Mouse (Mus musculus) layer of hippocampus, postnatal 14 days (tissue): ENCODE measurements at regions not wholly inside any gene's neighbourhood (a gene's known extent, or its start where the extent isn't known, plus 50 kb on each side); places are given as distances from the start of the nearest gene placed in this dataset.
"Not testable (repeated sequence)": the region's sequence is repeated elsewhere in the genome, so short reads cannot be mapped to it uniquely, and the experiment has no call there.

Experiments
- DNase-seq, 2 experiments: peaks; one replicate each; pipeline ENCODE4 v3.0.0; 2021 to 2022; ENCODE audit warnings: low spot score in 2 of 2, mixed read lengths in 1 of 2

- DNase-seq, result no peak
Observed at GRCm38 (mm10) chr17:55036142-55036541, 409.0 kb upstream of the St6gal2 start.

GRCm38 (mm10) chr17:55040216-55040615, 405.0 kb upstream of the St6gal2 start:
- not testable (repeated sequence) for DNase-seq

- no peak for DNase-seq
Observed at GRCm38 (mm10) chr17:55068420-55068819, 376.8 kb upstream of the St6gal2 start.

GRCm38 (mm10) chr17:55083357-55084099, 361.7 kb upstream of the St6gal2 start:
- DNase-seq, result peak; percentile 16 to 57

- DNase-seq, result no peak
Observed at GRCm38 (mm10) chr17:55090661-55091252, 354.4 kb upstream of the St6gal2 start.

- no peak for DNase-seq
Observed at GRCm38 (mm10) chr17:55103470-55103869, 341.7 kb upstream of the St6gal2 start.

GRCm38 (mm10) chr17:55124846-55125245, 320.3 kb upstream of the St6gal2 start:
- DNase-seq, result peak in 1 of 2 experiments; percentile 6

GRCm38 (mm10) chr17:55130100-55130499, 315.1 kb upstream of the St6gal2 start:
- not testable (repeated sequence) for DNase-seq
